Mouse (Mus musculus) intestine, postnatal 0 days (tissue): ENCODE results near the gene Gm38392. TPM values are rescaled to one million over a fixed set of nuclear protein-coding genes. Genes with fewer than 3 reads are reported as not detected.
A peak's percentile ranks its signal among the peaks of the same experiment; 100 is the strongest.

ENCODE experiments used
- ATAC-seq: fragments of 200-750 bp; cut with Nextera tagmentation; 2 replicates; pipeline ENCODE4 v1.8.0; 2017; ENCODE audit warnings: mild to moderate bottlenecking, moderate TSS enrichment, moderate library complexity
- H3K27ac ChIP-seq: fragments of 300-500 bp; sonication (generic); 2 replicates; pipeline ENCODE4 v1.5.1; 2014; ENCODE audit warnings: mild to moderate bottlenecking, low read depth, low read length, moderate library complexity
- H3K27me3 ChIP-seq: fragments of 300-500 bp; sonication (generic); replicated peaks from 2 replicates; pipeline ENCODE4 v1.6.1; 2014; ENCODE audit warnings: low read length, mixed read lengths; ENCODE audit not compliant: control insufficient read depth, insufficient read depth
- H3K36me3 ChIP-seq: fragments of 300-500 bp; sonication (generic); 2 replicates; pipeline ENCODE4 v1.6.1; 2014; ENCODE audit warnings: mild to moderate bottlenecking, moderate library complexity; ENCODE audit not compliant: control insufficient read depth, insufficient read depth
- H3K4me1 ChIP-seq: fragments of 300-500 bp; sonication (generic); replicated peaks from 2 replicates; pipeline ENCODE4 v1.6.1; 2014; ENCODE audit warnings: antibody characterized with exemption, low read length, mixed read lengths; ENCODE audit not compliant: control insufficient read depth, insufficient read depth
- H3K4me2 ChIP-seq: fragments of 300-500 bp; sonication (generic); replicated peaks from 2 replicates; pipeline ENCODE4 v1.6.1; 2014; ENCODE audit warnings: low read depth, mild to moderate bottlenecking, moderate library complexity
- H3K4me3 ChIP-seq: fragments of 300-500 bp; sonication (generic); 2 replicates; pipeline ENCODE4 v1.5.1; 2014; ENCODE audit warnings: low read depth, low read length
- H3K9ac ChIP-seq: fragments of 300-500 bp; sonication (generic); 2 replicates; pipeline ENCODE4 v1.6.1; 2014; ENCODE audit warnings: mild to moderate bottlenecking, low read depth, low read length
- H3K9me3 ChIP-seq: fragments of 300-500 bp; sonication (generic); 2 replicates; pipeline ENCODE4 v1.6.1; 2016; ENCODE audit warnings: mixed run types; ENCODE audit not compliant: control insufficient read depth
- CTCF ChIP-seq: sonication (generic); IDR thresholded peaks from 2 replicates; pipeline ENCODE4 v1.5.1; 2016; ENCODE audit warnings: low read depth, mild to moderate bottlenecking, control low read depth, antibody characterized with exemption, moderate library complexity
- WGBS: fragments of 180-500 bp; shearing (Covaris S2); extraction: QIAGEN DNeasy Blood & Tissue Kit; methylation state at CpG from one replicate; pipeline ENCODE4 v1.1.7; 2014; 5-methylcytosine and 5-hydroxymethylcytosine counted together
- microRNA-seq: library from miRNA; unstranded; fragments of <30 nt; microRNA quantifications from one replicate; pipeline ENCODE4, GENCODE M21; 2016
- polyA plus RNA-seq: library from polyadenylated mRNA; unstranded; fragments of >200 nt; fragmentation: Nextera tagmentation; extraction: Ambion mirVana; gene quantifications from 2 replicates; pipeline ENCODE4 v1.2.1, GENCODE M21; 2015

Gm38392 gene
- polyA plus RNA-seq, 1 experiment from 2014 or later: 0.13 TPM

- Histone ChIP-seq H3K27ac (no peak overlapping the region), H3K27me3 (peaks cover 94% of the 10 kb centered on the region), H3K4me2 (peak overlapping the region; percentile 66), H3K9me3 (no peaks in the 10 kb centered on the region), H3K4me1 (peaks cover 6% of the 10 kb centered on the region; the same call in 1 of the 2 replicates), H3K4me3 (peak overlapping the region; percentile 40), H3K9ac (no peak overlapping the region), H3K36me3 (no peaks in the 10 kb centered on the region)
- WGBS: under 1% methylated on average over 37 of the region's 37 CpGs
- no peak for TF ChIP-seq CTCF
- ATAC-seq: no peak
Observed at GRCm38 (mm10) chr3:88200972-88201330, 86.1 kb downstream of the Gm38392 start.

GRCm38 (mm10) chr3:88200161-88200971, 86.6 kb downstream of the Gm38392 start:
- Histone ChIP-seq H3K27me3 (peaks cover 94% of the 10 kb centered on the region), H3K4me3 (peak overlapping the region; percentile 40), H3K4me1 (peaks cover 6% of the 10 kb centered on the region; the same call in 1 of the 2 replicates), H3K4me2 (peak overlapping the region; percentile 66), H3K9ac (no peak overlapping the region), H3K9me3 (no peaks in the 10 kb centered on the region), H3K27ac (no peak overlapping the region), H3K36me3 (no peaks in the 10 kb centered on the region)
- 1% methylated on average over 61 of the region's 61 CpGs for WGBS
- TF ChIP-seq CTCF: no peak
- no peak for ATAC-seq

GRCm38 (mm10) chr3:88199541-88200110, 87.4 kb downstream of the Gm38392 start:
- Histone ChIP-seq H3K9ac (no peak overlapping the region), H3K4me3 (no peak overlapping the region), H3K4me1 (peaks cover 6% of the 10 kb centered on the region; the same call in 1 of the 2 replicates), H3K27ac (no peak overlapping the region), H3K9me3 (no peaks in the 10 kb centered on the region), H3K4me2 (no peak overlapping the region), H3K27me3 (peaks cover 91% of the 10 kb centered on the region), H3K36me3 (no peaks in the 10 kb centered on the region)
- ATAC-seq: no peak
- WGBS: 40% methylated on average over 2 of the region's 2 CpGs
- no peak for TF ChIP-seq CTCF

DNA sequence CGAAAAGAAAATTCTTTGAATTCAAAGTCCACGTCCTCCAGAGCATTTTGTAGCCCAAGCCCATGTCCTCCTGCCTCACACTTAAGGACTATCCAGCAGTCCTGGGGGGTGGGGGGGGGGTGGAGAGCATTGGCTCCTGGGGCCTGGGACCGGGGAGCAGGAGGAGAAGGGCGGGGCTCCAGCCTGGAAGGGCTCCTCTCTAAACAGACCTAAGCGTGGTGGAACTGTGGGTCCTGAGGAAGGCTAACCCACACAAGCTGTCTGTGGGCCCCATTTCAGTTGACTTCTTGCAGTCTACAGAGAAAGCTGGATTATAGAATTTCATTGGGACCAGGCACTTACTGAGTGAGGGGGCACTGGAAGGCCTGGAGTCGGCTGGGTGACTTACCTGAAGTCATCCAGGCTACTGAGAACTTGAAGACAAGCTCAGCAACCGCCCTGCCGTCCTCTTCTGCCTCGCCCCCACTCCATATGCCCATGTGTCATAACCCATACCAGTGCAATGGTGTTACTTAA, 88.4 kb downstream of the Gm38392 start:
- Histone ChIP-seq H3K9ac (no peak overlapping the region), H3K4me3 (no peak overlapping the region), H3K9me3 (no peaks in the 10 kb centered on the region), H3K4me1 (peaks cover 6% of the 10 kb centered on the region; the same call in 1 of the 2 replicates), H3K27ac (no peak overlapping the region), H3K4me2 (no peak overlapping the region), H3K27me3 (peaks cover 91% of the 10 kb centered on the region), H3K36me3 (no peaks in the 10 kb centered on the region)
- WGBS: 6% methylated on average over 9 of the region's 9 CpGs
- no peak for ATAC-seq
- no peak for TF ChIP-seq CTCF

- H3K36me3 ChIP-seq: no peaks in the 10 kb centered on the region
- no peak for TF ChIP-seq CTCF
- no peak overlapping the region for H3K4me2 ChIP-seq
- H3K4me1 ChIP-seq: peaks cover 6% of the 10 kb centered on the region; the same call in 1 of the 2 replicates
- ATAC-seq: no peak
- no peak overlapping the region for H3K4me3 ChIP-seq
- peaks cover 91% of the 10 kb centered on the region for H3K27me3 ChIP-seq
- H3K27ac ChIP-seq: no peak overlapping the region
- H3K9me3 ChIP-seq: no peaks in the 10 kb centered on the region
- H3K9ac ChIP-seq: no peak overlapping the region
- 17% methylated on average over 10 of the region's 10 CpGs for WGBS
Observed at GRCm38 (mm10) chr3:88197741-88198504, 89.1 kb downstream of the Gm38392 start.

Small RNAs within 50 kb of the gene (microRNA-seq; reads per million reads assigned to microRNA genes)
- not detected for gene Gm25641
- gene Mir3093: not detected
- not detected for gene Mir9-1

Other genes with a start within 250 kb of the Gm38392 start
- 13.6 and 16.8 TPM in 2 replicates for gene Gpatch4, start 244.1 kb downstream of the Gm38392 start, polyA plus RNA-seq
- 109 and 118 TPM in 2 replicates for gene Naxe, start 228.7 kb downstream of the Gm38392 start, polyA plus RNA-seq
- not detected in 2 replicates for gene Ttc24, start 208.9 kb downstream of the Gm38392 start, polyA plus RNA-seq
- 4.3 TPM in 2 replicates for gene Iqgap3, start 205.2 kb downstream of the Gm38392 start, polyA plus RNA-seq
- gene Mef2d, start 144.8 kb downstream of the Gm38392 start, polyA plus RNA-seq: 15.8 and 16.2 TPM in 2 replicates
- gene Rhbg, start 32.5 kb downstream of the Gm38392 start, polyA plus RNA-seq: 0.60 and 0.65 TPM in 2 replicates
- 6.1 and 7.2 TPM in 2 replicates for gene Tsacc, start 9.8 kb upstream of the Gm38392 start, polyA plus RNA-seq
- gene Cct3, start 9.9 kb upstream of the Gm38392 start, polyA plus RNA-seq: 170 and 175 TPM in 2 replicates
- 589 and 649 TPM in 2 replicates for gene Glmp, start 37.8 kb upstream of the Gm38392 start, polyA plus RNA-seq
- 13.5 and 14.0 TPM in 2 replicates for gene Tmem79, start 48.9 kb upstream of the Gm38392 start, polyA plus RNA-seq
- gene Smg5, start 49.0 kb upstream of the Gm38392 start, polyA plus RNA-seq: 12.6 and 13.7 TPM in 2 replicates
- 2.3 and 3.3 TPM in 2 replicates for gene Paqr6, start 77.4 kb upstream of the Gm38392 start, polyA plus RNA-seq
- 72.5 and 81.0 TPM in 2 replicates for gene Bglap3, start 85.5 kb upstream of the Gm38392 start, polyA plus RNA-seq
- gene Bglap2, start 91.5 kb upstream of the Gm38392 start, polyA plus RNA-seq: not detected in 2 replicates
- not detected in 2 replicates for gene Bglap, start 97.3 kb upstream of the Gm38392 start, polyA plus RNA-seq
- 61.2 and 62.5 TPM in 2 replicates for gene Pmf1, start 123.1 kb upstream of the Gm38392 start, polyA plus RNA-seq
- gene Slc25a44, start 137.9 kb upstream of the Gm38392 start, polyA plus RNA-seq: 30.4 and 31.7 TPM in 2 replicates
- gene Sema4a, start 174.0 kb upstream of the Gm38392 start, polyA plus RNA-seq: 93.1 and 101 TPM in 2 replicates
- 92.5 and 96.5 TPM in 2 replicates for gene Lmna, start 222.7 kb upstream of the Gm38392 start, polyA plus RNA-seq
- gene Mex3a, start 245.2 kb upstream of the Gm38392 start, polyA plus RNA-seq: 2.8 TPM in 2 replicates